Mouse (Mus musculus): ENCODE results near the gene Hoxd10. TPM values are rescaled to one million over a fixed set of nuclear protein-coding genes. Genes with fewer than 3 reads are reported as not detected.

The Hoxd10 gene
- polyA plus RNA-seq, 1 experiment from 2014 or later = 0.30 TPM

- peak; percentile 65 for DNase-seq (ENCODE audit: low spot score)
- H3K9me3 ChIP-seq (ENCODE audit: control insufficient read depth, low read length) = no peaks in the 10 kb centered on the region
- H3K36me3 ChIP-seq (ENCODE audit: control insufficient read depth, insufficient read depth, low read length) = no peaks in the 10 kb centered on the region
- whole genome bisulfite sequencing = 1% methylated on average over 14 of the region's 14 CpGs
- H3K27ac ChIP-seq (ENCODE audit: low read depth, low read length) = no peak overlapping the region
- no peaks in the 10 kb centered on the region for H3K4me1 ChIP-seq (replicated peaks; ENCODE audit: control insufficient read depth, insufficient read depth, low read length)
- H3K4me2 ChIP-seq = 0 out of 2 replicates have a peak overlapping the region, but pooled peaks have one; percentile 15
- no peak for ATAC-seq (replicated peaks; ENCODE audit: low FRiP score)
- H3K9ac ChIP-seq (ENCODE audit: low read depth, low read length) = no peak overlapping the region
- no peak overlapping the region for H3K4me3 ChIP-seq (ENCODE audit: low read depth, low read length)
- peaks cover 98% of the 10 kb centered on the region for H3K27me3 ChIP-seq (replicated peaks; ENCODE audit: control insufficient read depth, insufficient read depth, low read length)
Observed at GRCm38 (mm10) chr2:74661685-74662084, 30.0 kb upstream of the Hoxd10 start.

- Histone ChIP-seq H3K4me1 (replicated peaks; ENCODE audit: control insufficient read depth, insufficient read depth, low read length) (peaks cover 6% of the 10 kb centered on the region), H3K9ac (ENCODE audit: low read depth, low read length) (no peak overlapping the region), H3K27me3 (replicated peaks; ENCODE audit: control insufficient read depth, insufficient read depth, low read length) (peaks cover 98% of the 10 kb centered on the region), H3K4me3 (ENCODE audit: low read depth, low read length) (no peak overlapping the region), H3K9me3 (ENCODE audit: control insufficient read depth, low read length) (no peaks in the 10 kb centered on the region), H3K4me2 (no peak overlapping the region), H3K36me3 (ENCODE audit: control insufficient read depth, insufficient read depth, low read length) (no peaks in the 10 kb centered on the region), H3K27ac (ENCODE audit: low read depth, low read length) (no peak overlapping the region)
- 5% methylated on average over 18 of the region's 18 CpGs for WGBS
- DNase-seq (ENCODE audit: low spot score) (peak; percentile 29), ATAC-seq (replicated peaks; ENCODE audit: low FRiP score) (no peak)
Observed at GRCm38 (mm10) chr2:74663291-74663925, 28.3 kb upstream of the Hoxd10 start.

GRCm38 (mm10) chr2:74666411-74666810, 25.3 kb upstream of the Hoxd10 start:
- ATAC-seq (replicated peaks; ENCODE audit: low FRiP score) (no peak), DNase-seq (ENCODE audit: low spot score) (no peak)
- WGBS = 4% methylated on average over 7 of the region's 7 CpGs
- H3K4me3 ChIP-seq (ENCODE audit: low read depth, low read length) = no peak overlapping the region
- H3K27ac ChIP-seq (ENCODE audit: low read depth, low read length) = no peak overlapping the region
- H3K9me3 ChIP-seq (ENCODE audit: control insufficient read depth, low read length) = no peaks in the 10 kb centered on the region
- no peaks in the 10 kb centered on the region for H3K36me3 ChIP-seq (ENCODE audit: control insufficient read depth, insufficient read depth, low read length)
- peaks cover 97% of the 10 kb centered on the region for H3K27me3 ChIP-seq (replicated peaks; ENCODE audit: control insufficient read depth, insufficient read depth, low read length)
- no peak overlapping the region for H3K9ac ChIP-seq (ENCODE audit: low read depth, low read length)
- no peak overlapping the region for H3K4me2 ChIP-seq
- H3K4me1 ChIP-seq (replicated peaks; ENCODE audit: control insufficient read depth, insufficient read depth, low read length) = peaks cover 6% of the 10 kb centered on the region

GRCm38 (mm10) chr2:74667191-74667841, 24.4 kb upstream of the Hoxd10 start:
- ATAC-seq (replicated peaks; ENCODE audit: low FRiP score) = no peak
- H3K4me3 ChIP-seq (ENCODE audit: low read depth, low read length) = peak overlapping the region; percentile 43

GRCm38 (mm10) chr2:74667842-74668357, 23.8 kb upstream of the Hoxd10 start, which contains the start of gene Hoxd13:
Hoxd13 (plus strand) TSS chr2:74668310.
- Histone ChIP-seq H3K4me2 (peak within 1 kb of the TSS; percentile 61), H3K36me3 (ENCODE audit: control insufficient read depth, insufficient read depth, low read length) (no peaks in the 10 kb centered on the region), H3K9ac (ENCODE audit: low read depth, low read length) (no peak within 1 kb of the TSS), H3K4me1 (replicated peaks; ENCODE audit: control insufficient read depth, insufficient read depth, low read length) (peaks cover 6% of the 10 kb centered on the region), H3K27me3 (replicated peaks; ENCODE audit: control insufficient read depth, insufficient read depth, low read length) (peaks cover 97% of the 10 kb centered on the region), H3K9me3 (ENCODE audit: control insufficient read depth, low read length) (no peaks in the 10 kb centered on the region), H3K27ac (ENCODE audit: low read depth, low read length) (no peak within 1 kb of the TSS), H3K4me3 (ENCODE audit: low read depth, low read length) (peak within 1 kb of the TSS; percentile 43)
- no peak for ATAC-seq (replicated peaks; ENCODE audit: low FRiP score)
- WGBS = 1% methylated on average over 12 of the region's 51 CpGs
- DNase-seq (ENCODE audit: low spot score) = no peak

More at GRCm38 (mm10) chr2:74667191-74667841, 24.4 kb upstream of the Hoxd10 start:
- 3% methylated on average over 36 of the region's 36 CpGs for WGBS
- Histone ChIP-seq H3K27me3 (replicated peaks; ENCODE audit: control insufficient read depth, insufficient read depth, low read length) (peaks cover 97% of the 10 kb centered on the region), H3K27ac (ENCODE audit: low read depth, low read length) (no peak overlapping the region), H3K9me3 (ENCODE audit: control insufficient read depth, low read length) (no peaks in the 10 kb centered on the region), H3K4me2 (no peak overlapping the region), H3K9ac (ENCODE audit: low read depth, low read length) (no peak overlapping the region), H3K4me1 (replicated peaks; ENCODE audit: control insufficient read depth, insufficient read depth, low read length) (peaks cover 6% of the 10 kb centered on the region), H3K36me3 (ENCODE audit: control insufficient read depth, insufficient read depth, low read length) (no peaks in the 10 kb centered on the region)
- peak; percentile 37 for DNase-seq (ENCODE audit: low spot score)

GRCm38 (mm10) chr2:74668370-74669229, 23.1 kb upstream of the Hoxd10 start:
- Histone ChIP-seq H3K4me2 (peak overlapping the region; percentile 61), H3K27ac (ENCODE audit: low read depth, low read length) (no peak overlapping the region), H3K4me3 (ENCODE audit: low read depth, low read length) (peak overlapping the region; percentile 43), H3K27me3 (replicated peaks; ENCODE audit: control insufficient read depth, insufficient read depth, low read length) (peaks cover 97% of the 10 kb centered on the region), H3K4me1 (replicated peaks; ENCODE audit: control insufficient read depth, insufficient read depth, low read length) (peaks cover 6% of the 10 kb centered on the region), H3K36me3 (ENCODE audit: control insufficient read depth, insufficient read depth, low read length) (no peaks in the 10 kb centered on the region), H3K9me3 (ENCODE audit: control insufficient read depth, low read length) (no peaks in the 10 kb centered on the region), H3K9ac (ENCODE audit: low read depth, low read length) (no peak overlapping the region)
- DNase-seq (ENCODE audit: low spot score) = peak; percentile 60
- ATAC-seq (replicated peaks; ENCODE audit: low FRiP score) = no peak; the same call in 1 of the 2 replicates
- WGBS = under 1% methylated on average over 61 of the region's 74 CpGs

GRCm38 (mm10) chr2:74669230-74669578, 22.5 kb upstream of the Hoxd10 start:
- no peak overlapping the region for H3K9ac ChIP-seq (ENCODE audit: low read depth, low read length)
- H3K27ac ChIP-seq (ENCODE audit: low read depth, low read length) = no peak overlapping the region
- peaks cover 97% of the 10 kb centered on the region for H3K27me3 ChIP-seq (replicated peaks; ENCODE audit: control insufficient read depth, insufficient read depth, low read length)
- 1% methylated on average over 3 of the region's 3 CpGs for WGBS
- H3K4me3 ChIP-seq (ENCODE audit: low read depth, low read length) = no peak overlapping the region
- ATAC-seq (replicated peaks; ENCODE audit: low FRiP score) (no peak), DNase-seq (ENCODE audit: low spot score) (no peak)
- H3K9me3 ChIP-seq (ENCODE audit: control insufficient read depth, low read length) = no peaks in the 10 kb centered on the region
- no peak overlapping the region for H3K4me2 ChIP-seq
- H3K36me3 ChIP-seq (ENCODE audit: control insufficient read depth, insufficient read depth, low read length) = no peaks in the 10 kb centered on the region
- H3K4me1 ChIP-seq (replicated peaks; ENCODE audit: control insufficient read depth, insufficient read depth, low read length) = peaks cover 6% of the 10 kb centered on the region

- no peak overlapping the region for H3K4me2 ChIP-seq
- under 1% methylated on average over 14 of the region's 14 CpGs for WGBS
- H3K9ac ChIP-seq (ENCODE audit: low read depth, low read length) = no peak overlapping the region
Observed at GRCm38 (mm10) chr2:74669650-74670235, 22.0 kb upstream of the Hoxd10 start.

More at GRCm38 (mm10) chr2:74669650-74670235, 22.0 kb upstream of the Hoxd10 start:
- Histone ChIP-seq H3K27me3 (replicated peaks; ENCODE audit: control insufficient read depth, insufficient read depth, low read length) (peaks cover 97% of the 10 kb centered on the region), H3K27ac (ENCODE audit: low read depth, low read length) (no peak overlapping the region), H3K4me3 (ENCODE audit: low read depth, low read length) (no peak overlapping the region), H3K9me3 (ENCODE audit: control insufficient read depth, low read length) (no peaks in the 10 kb centered on the region), H3K36me3 (ENCODE audit: control insufficient read depth, insufficient read depth, low read length) (no peaks in the 10 kb centered on the region), H3K4me1 (replicated peaks; ENCODE audit: control insufficient read depth, insufficient read depth, low read length) (peaks cover 6% of the 10 kb centered on the region)
- DNase-seq (ENCODE audit: low spot score) (peak; percentile 31), ATAC-seq (replicated peaks; ENCODE audit: low FRiP score) (no peak)
